Mouse (Mus musculus) embryonic facial prominence, embryonic 14.5 days (tissue): Measurements from ENCODE around the gene Sema5a. TPM values are rescaled to one million over a fixed set of nuclear protein-coding genes. Genes with fewer than 3 reads are reported as not detected.

Source experiments
- ATAC-seq: fragments of 200-750 bp; cut with Nextera tagmentation; 2 replicates; pipeline ENCODE4 v1.8.0; 2017; ENCODE audit warnings: low read depth, moderate number of reproducible peaks, moderate TSS enrichment
- DNase-seq: peaks from one replicate; pipeline ENCODE4 v3.0.0-alpha.2; 2015; ENCODE audit warnings: low spot score
- H3K27ac ChIP-seq: fragments of 300-500 bp; sonication (generic); replicated peaks from 2 replicates; pipeline ENCODE4 v1.5.1; 2014; ENCODE audit warnings: low read depth, mild to moderate bottlenecking, low read length, moderate library complexity
- H3K27me3 ChIP-seq: fragments of 300-500 bp; sonication (generic); replicated peaks from 2 replicates; pipeline ENCODE4 v1.6.1; 2014; ENCODE audit warnings: low read length; ENCODE audit not compliant: control insufficient read depth, insufficient read depth
- H3K36me3 ChIP-seq: fragments of 300-500 bp; sonication (generic); 2 replicates; pipeline ENCODE4 v1.6.1; 2014; ENCODE audit warnings: low read length, mixed read lengths; ENCODE audit not compliant: control insufficient read depth, insufficient read depth
- H3K4me1 ChIP-seq: fragments of 300-500 bp; sonication (generic); 2 replicates; pipeline ENCODE4 v1.6.1; 2014; ENCODE audit warnings: antibody characterized with exemption, low read length; ENCODE audit not compliant: control insufficient read depth, insufficient read depth
- H3K4me2 ChIP-seq: fragments of 300-500 bp; sonication (generic); 2 replicates; pipeline ENCODE4 v1.6.1; 2014; ENCODE audit warnings: low read depth, mild to moderate bottlenecking, low read length, moderate library complexity, mixed read lengths
- H3K4me3 ChIP-seq: fragments of 300-500 bp; sonication (generic); 2 replicates; pipeline ENCODE4 v1.5.1; 2014; ENCODE audit warnings: low read depth, mild to moderate bottlenecking, low read length
- H3K9ac ChIP-seq: fragments of 300-500 bp; sonication (generic); 2 replicates; pipeline ENCODE4 v1.6.1; 2014; ENCODE audit warnings: low read depth, mild to moderate bottlenecking, low read length, moderate library complexity, mixed read lengths
- H3K9me3 ChIP-seq: fragments of 300-500 bp; sonication (generic); 2 replicates; pipeline ENCODE4 v1.6.1; 2016; ENCODE audit warnings: low read length; ENCODE audit not compliant: control insufficient read depth
- WGBS: fragments of 180-500 bp; shearing (Covaris S2); extraction: QIAGEN DNeasy Blood & Tissue Kit; methylation state at CpG from one replicate; pipeline ENCODE4 v1.1.7; 2014; 5-methylcytosine and 5-hydroxymethylcytosine counted together
- polyA plus RNA-seq: library from polyadenylated mRNA; unstranded; fragments of >200 nt; fragmentation: Nextera tagmentation; extraction: Ambion mirVana; gene quantifications from 2 replicates; pipeline ENCODE4 v1.2.1, GENCODE M21; 2014

The Sema5a gene
- polyA plus RNA-seq, 1 experiment from 2014 or later, result 26.7 TPM

- WGBS, result 80% methylated on average over 3 of the region's 3 CpGs
- DNase-seq, result no peak
- no peaks in the 10 kb centered on the region for H3K9me3 ChIP-seq
These were observed 409.4 kb downstream of the Sema5a start for GRCm38 (mm10) chr15:32654046-32654445.

GRCm38 (mm10) chr15:32656017-32656416 lies 411.4 kb downstream of the Sema5a start:
- peak; percentile 81 for DNase-seq
- 39% methylated on average over 4 of the region's 4 CpGs for WGBS
- no peak overlapping the region for H3K27ac ChIP-seq
- no peaks in the 10 kb centered on the region; the same call in 1 of the 2 replicates for H3K36me3 ChIP-seq
- H3K9me3 ChIP-seq, result no peaks in the 10 kb centered on the region
- no peak overlapping the region for H3K4me2 ChIP-seq
- peaks cover 4% of the 10 kb centered on the region; the same call in 1 of the 2 replicates for H3K4me1 ChIP-seq
- no peak for ATAC-seq
- H3K4me3 ChIP-seq, result no peak overlapping the region
- no peak overlapping the region for H3K9ac ChIP-seq
- H3K27me3 ChIP-seq, result no peaks in the 10 kb centered on the region

More at GRCm38 (mm10) chr15:32654046-32654445, 409.4 kb downstream of the Sema5a start:
- peaks cover 4% of the 10 kb centered on the region; the same call in 1 of the 2 replicates for H3K4me1 ChIP-seq
- H3K9ac ChIP-seq, result no peak overlapping the region
- H3K27ac ChIP-seq, result no peak overlapping the region
- H3K27me3 ChIP-seq, result no peaks in the 10 kb centered on the region
- H3K4me2 ChIP-seq, result no peak overlapping the region
- no peaks in the 10 kb centered on the region for H3K36me3 ChIP-seq
- no peak overlapping the region for H3K4me3 ChIP-seq
- ATAC-seq, result no peak

- no peaks in the 10 kb centered on the region for H3K27me3 ChIP-seq
- H3K4me3 ChIP-seq, result no peak overlapping the region
- H3K4me2 ChIP-seq, result no peak overlapping the region
- no peak overlapping the region for H3K9ac ChIP-seq
- peaks cover 3% of the 10 kb centered on the region; the same call in 1 of the 2 replicates for H3K36me3 ChIP-seq
- no peak for ATAC-seq
- WGBS, result 61% methylated on average over 1 of the region's 1 CpGs
- no peaks in the 10 kb centered on the region for H3K9me3 ChIP-seq
- H3K4me1 ChIP-seq, result no peaks in the 10 kb centered on the region
- no peak overlapping the region for H3K27ac ChIP-seq
- peak; percentile 44 for DNase-seq
These were observed 431.8 kb downstream of the Sema5a start for GRCm38 (mm10) chr15:32676446-32676845.

GRCm38 (mm10) chr15:32685152-32685551 lies 440.5 kb downstream of the Sema5a start:
- no peak overlapping the region for H3K4me3 ChIP-seq
- peaks cover 3% of the 10 kb centered on the region for H3K36me3 ChIP-seq
- no peaks in the 10 kb centered on the region for H3K4me1 ChIP-seq
- no peak for ATAC-seq
- WGBS, result 65% methylated on average over 4 of the region's 4 CpGs
- H3K9ac ChIP-seq, result no peak overlapping the region
- no peaks in the 10 kb centered on the region for H3K27me3 ChIP-seq
- DNase-seq, result peak; percentile 45
- no peak overlapping the region for H3K27ac ChIP-seq
- H3K4me2 ChIP-seq, result no peak overlapping the region
- H3K9me3 ChIP-seq, result no peaks in the 10 kb centered on the region

- H3K9ac ChIP-seq, result no peak overlapping the region
- no peak overlapping the region for H3K4me2 ChIP-seq
- no peak for ATAC-seq
- no peak overlapping the region for H3K4me3 ChIP-seq
- DNase-seq, result no peak
- H3K4me1 ChIP-seq, result no peaks in the 10 kb centered on the region
- H3K36me3 ChIP-seq, result peaks cover 3% of the 10 kb centered on the region; the same call in 1 of the 2 replicates
- no peaks in the 10 kb centered on the region for H3K9me3 ChIP-seq
- no peaks in the 10 kb centered on the region for H3K27me3 ChIP-seq
- no peak overlapping the region for H3K27ac ChIP-seq
These were observed 446.4 kb downstream of the Sema5a start for GRCm38 (mm10) chr15:32691021-32691420.

GRCm38 (mm10) chr15:32693006-32693405 lies 448.4 kb downstream of the Sema5a start:
- WGBS, result 59% methylated on average over 2 of the region's 2 CpGs
- ATAC-seq, result no peak
- Histone ChIP-seq H3K9me3 (no peaks in the 10 kb centered on the region), H3K4me1 (no peaks in the 10 kb centered on the region), H3K4me3 (no peak overlapping the region), H3K27ac (no peak overlapping the region), H3K9ac (no peak overlapping the region), H3K27me3 (no peaks in the 10 kb centered on the region), H3K36me3 (no peaks in the 10 kb centered on the region), H3K4me2 (no peak overlapping the region)
- peak; percentile 45 for DNase-seq

- ATAC-seq (no peak), DNase-seq (peak; percentile 30)
- Histone ChIP-seq H3K36me3 (no peaks in the 10 kb centered on the region), H3K4me2 (no peak overlapping the region), H3K27ac (no peak overlapping the region), H3K9me3 (no peaks in the 10 kb centered on the region), H3K4me1 (no peaks in the 10 kb centered on the region), H3K4me3 (no peak overlapping the region), H3K9ac (no peak overlapping the region), H3K27me3 (no peaks in the 10 kb centered on the region)
- WGBS, result 78% methylated on average over 4 of the region's 4 CpGs
These were observed 472.8 kb downstream of the Sema5a start for GRCm38 (mm10) chr15:32717298-32717985.

- 35% methylated on average over 4 of the region's 4 CpGs for WGBS
- H3K4me3 ChIP-seq, result no peak overlapping the region
- DNase-seq (peak; percentile 76), ATAC-seq (peak; percentile 87)
- no peaks in the 10 kb centered on the region for H3K36me3 ChIP-seq
- no peaks in the 10 kb centered on the region for H3K4me1 ChIP-seq
- H3K27me3 ChIP-seq, result no peaks in the 10 kb centered on the region
- no peak overlapping the region for H3K9ac ChIP-seq
- H3K4me2 ChIP-seq, result no peak overlapping the region
- H3K9me3 ChIP-seq, result no peaks in the 10 kb centered on the region
- H3K27ac ChIP-seq, result no peak overlapping the region
These were observed 473.8 kb downstream of the Sema5a start for GRCm38 (mm10) chr15:32718293-32718963.

GRCm38 (mm10) chr15:32718964-32719311 lies 474.3 kb downstream of the Sema5a start:
- no peak overlapping the region for H3K4me3 ChIP-seq
- no peak overlapping the region for H3K4me2 ChIP-seq
- no peak for DNase-seq
- no peak overlapping the region for H3K9ac ChIP-seq
- H3K27me3 ChIP-seq, result no peaks in the 10 kb centered on the region
- no peak overlapping the region for H3K27ac ChIP-seq
- no peak for ATAC-seq
- H3K36me3 ChIP-seq, result no peaks in the 10 kb centered on the region
- no peaks in the 10 kb centered on the region for H3K4me1 ChIP-seq
- H3K9me3 ChIP-seq, result no peaks in the 10 kb centered on the region
- WGBS, result 89% methylated on average over 1 of the region's 1 CpGs
